Mouse (Mus musculus) left cerebral cortex, adult 18-20 months (tissue): ENCODE data around the gene Polr1c. TPM values are rescaled to one million over a fixed set of nuclear protein-coding genes. Genes with fewer than 3 reads are reported as not detected.

Source experiments
- DNase-seq, 2 experiments: peaks; one replicate each; pipeline ENCODE4 v3.0.0; 2021 to 2022; ENCODE audit warnings: low spot score in 2 of 2, mixed read lengths in 1 of 2
- long read RNA-seq, 2 experiments: library from polyadenylated mRNA; stranded (forward); transcript quantifications; one replicate each; pipeline ENCODE4 v2.0.0; 2021
- total RNA-seq, 2 experiments: library from RNA; stranded (reverse); gene quantifications; 2 replicates each; pipeline ENCODE4 v1.2.3; 2021

Polr1c gene
- total RNA-seq: 10 to 100 TPM; 37.3 to 42.1 TPM
- long read RNA-seq, experiment 1, transcript Polr1c-201 (9 exons, 1,314 nt): major isoform, 37 of 43 reads
- long read RNA-seq, experiment 1, partial matches to known transcripts: 3 of 43 reads
- long read RNA-seq, experiment 1, other reads (novel, unspliced or antisense): 3 of 43 reads
- long read RNA-seq, experiment 2, transcript Polr1c-201 (9 exons, 1,314 nt): major isoform, 25 of 29 reads
- long read RNA-seq, experiment 2, partial matches to known transcripts: 1 of 29 reads
- long read RNA-seq, experiment 2, other reads (novel, unspliced or antisense): 3 of 29 reads

DNA sequence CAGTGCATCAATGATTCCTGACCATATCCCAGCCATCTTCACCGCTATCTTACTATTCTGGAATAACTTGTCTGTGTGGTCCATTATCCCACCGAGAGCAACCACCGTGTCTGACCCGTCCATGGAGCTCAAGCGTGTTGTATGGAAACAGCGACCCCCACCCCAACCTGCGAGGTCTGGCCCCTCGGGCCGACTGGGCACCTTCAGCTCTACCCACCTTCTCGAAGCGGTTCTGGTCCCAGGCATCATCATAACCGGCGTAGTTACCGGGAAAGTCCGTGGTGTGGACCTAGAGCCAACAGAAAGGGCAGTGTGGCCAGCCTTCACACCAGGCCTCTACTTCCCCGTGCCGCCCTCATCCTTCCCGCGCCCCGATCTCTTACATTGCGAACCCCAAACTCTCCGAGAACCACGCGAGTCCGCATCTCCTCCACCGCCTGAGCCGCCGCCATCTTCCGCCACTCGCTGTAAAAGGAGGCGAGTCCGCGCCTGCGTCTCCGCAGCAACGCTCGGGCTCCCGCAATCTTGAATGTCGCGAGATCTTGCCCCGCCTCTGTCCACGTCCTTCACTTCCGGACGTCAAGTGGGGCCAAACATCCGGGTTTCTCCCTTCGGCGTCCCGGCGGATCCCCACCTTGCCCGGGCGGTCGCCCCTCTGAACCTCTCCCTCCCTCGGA, at the start of gene Polr1c, which contains the start of gene Yipf3:
TSS of gene Polr1c (minus strand) at position 543 of the 677 bp plus-strand sequence.
TSS of gene Yipf3 (plus strand) at position 569 of the 677 bp plus-strand sequence.
- peak; percentile 96 to 97 for DNase-seq

DNA sequence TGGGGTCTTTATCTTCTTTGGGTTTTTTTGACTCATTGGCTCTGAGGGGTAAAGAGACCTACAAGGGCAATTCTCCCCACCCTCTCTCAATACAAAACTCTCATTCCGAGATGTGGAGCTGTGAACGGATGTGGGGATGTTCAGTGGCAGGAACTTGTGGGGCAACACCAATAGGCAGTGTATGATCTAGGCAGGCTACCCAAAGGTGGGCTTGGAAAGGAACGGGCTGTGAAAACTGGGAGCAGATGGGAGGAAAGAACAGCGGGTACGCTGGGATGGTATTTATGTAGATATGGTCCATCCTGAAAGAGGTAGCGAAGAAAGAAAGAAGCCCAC, 49.1 kb upstream of the Polr1c start:
- no peak for DNase-seq

DNA sequence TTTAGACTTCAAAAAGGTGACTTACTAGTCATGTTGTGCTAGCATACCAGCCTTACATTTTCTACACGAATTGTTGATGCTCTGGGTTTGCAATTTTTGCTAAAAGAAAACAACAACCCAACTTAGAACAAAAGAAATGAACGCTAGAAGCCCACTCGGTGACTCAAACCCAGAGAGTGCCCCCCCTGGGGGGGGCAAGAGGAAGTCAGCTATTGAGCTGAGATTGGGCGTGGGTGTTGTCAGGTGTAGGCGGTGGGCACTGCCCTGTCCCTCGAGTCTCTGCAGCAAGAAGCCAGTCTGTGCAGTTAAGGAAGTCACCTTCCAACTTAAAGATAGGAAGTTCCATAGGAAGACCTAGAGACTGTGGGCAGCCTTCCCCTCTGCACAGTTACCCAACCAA, 48.7 kb upstream of the Polr1c start:
- no peak for DNase-seq

DNA sequence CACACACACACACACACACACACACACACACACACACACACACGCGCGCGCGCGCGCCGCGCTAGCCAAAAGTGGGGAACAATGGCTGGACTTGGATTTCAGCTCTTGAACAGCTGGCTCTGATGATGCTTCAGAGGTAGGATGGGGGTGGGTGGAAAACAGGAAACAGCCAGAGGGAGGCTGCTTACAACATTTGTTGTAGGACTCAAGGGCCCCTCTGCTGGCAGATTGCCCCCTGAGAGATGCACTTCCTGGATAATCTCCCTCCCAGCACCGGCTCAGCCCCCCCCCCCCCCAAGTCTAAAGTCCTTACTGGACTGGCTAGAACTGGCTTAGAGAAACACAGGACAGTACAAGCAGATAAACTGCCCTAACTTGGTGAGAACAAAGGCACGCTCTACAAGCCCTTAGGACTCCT, 39.8 kb upstream of the Polr1c start:
- DNase-seq: no peak

DNA sequence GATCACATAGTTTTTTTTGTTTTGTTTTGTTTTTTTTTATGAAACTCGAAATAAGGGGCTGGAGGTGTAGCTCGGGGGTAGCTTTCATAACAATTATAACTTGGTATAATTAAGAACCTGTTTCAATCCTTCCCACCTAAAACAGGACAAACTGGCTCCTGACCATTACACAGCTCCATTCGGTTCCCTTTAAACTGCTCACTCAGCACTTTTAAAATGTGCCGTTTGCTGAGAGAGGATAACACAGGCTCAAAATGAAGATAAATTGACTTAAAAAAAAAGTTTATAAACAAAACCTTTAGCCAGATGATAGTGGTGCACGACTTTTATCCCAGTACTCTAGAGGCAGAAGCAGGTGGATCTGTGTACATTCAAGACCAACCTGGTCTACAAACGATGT, 37.6 kb upstream of the Polr1c start:
- no peak for DNase-seq

DNA sequence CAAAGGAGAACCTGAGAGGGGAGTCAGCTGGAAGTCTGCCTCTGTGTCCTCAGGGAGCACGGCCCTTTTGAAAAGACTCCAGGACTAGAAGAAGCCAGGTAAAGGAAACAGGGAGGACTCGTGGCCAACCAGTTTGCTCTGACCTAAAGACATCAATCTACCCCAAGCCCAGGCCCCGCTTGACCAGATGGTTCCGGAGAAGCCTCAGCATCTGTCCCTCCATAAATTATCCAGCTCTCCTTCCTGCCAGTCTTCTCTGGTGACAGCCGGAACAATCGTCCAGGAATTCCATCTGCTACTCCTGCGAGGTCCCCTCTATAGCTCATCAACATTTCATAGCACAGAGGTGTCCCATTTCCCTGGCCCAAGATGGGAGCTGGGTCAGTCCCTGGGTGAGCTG, 36.8 kb upstream of the Polr1c start:
- DNase-seq: no peak

DNA sequence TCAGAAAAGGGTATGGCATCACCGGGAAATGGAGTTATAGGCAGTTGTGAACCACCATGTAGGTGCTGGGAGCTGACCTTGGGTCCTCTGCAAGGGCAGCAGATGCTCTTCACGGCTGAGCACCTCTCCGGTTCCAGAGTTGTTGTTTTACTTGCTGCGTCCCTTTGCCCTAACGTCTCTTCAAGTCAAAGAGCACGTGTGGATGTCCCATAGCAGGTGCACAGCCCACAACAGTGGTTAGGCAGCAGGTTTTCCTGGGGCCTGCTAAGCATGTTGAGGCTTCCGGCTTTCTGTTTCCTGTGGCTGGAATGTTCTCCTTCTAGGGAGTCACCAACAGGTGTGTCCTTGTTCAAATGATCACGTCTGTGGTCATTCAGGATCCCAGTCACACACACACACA, 36.1 kb upstream of the Polr1c start:
- no peak for DNase-seq

DNA sequence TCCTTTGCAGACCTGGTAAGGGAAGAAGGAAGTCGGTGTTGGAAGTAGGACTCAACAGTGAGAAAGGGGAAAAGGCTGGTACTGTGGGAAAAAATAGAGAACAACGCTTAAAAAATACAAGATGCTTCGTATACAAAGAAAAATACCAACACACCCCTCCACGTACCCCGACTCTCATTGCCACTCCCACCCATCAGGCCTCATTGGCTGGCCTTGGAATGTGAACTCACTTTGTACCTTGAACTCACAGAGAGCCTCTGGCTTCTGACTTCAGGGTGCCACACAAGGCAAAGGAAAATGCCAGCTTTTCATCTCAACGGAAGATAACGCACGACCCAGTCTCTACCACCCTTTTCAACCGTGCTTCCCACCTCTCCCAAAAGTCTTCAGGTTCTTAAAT, 35.3 kb upstream of the Polr1c start:
- no peak for DNase-seq

DNA sequence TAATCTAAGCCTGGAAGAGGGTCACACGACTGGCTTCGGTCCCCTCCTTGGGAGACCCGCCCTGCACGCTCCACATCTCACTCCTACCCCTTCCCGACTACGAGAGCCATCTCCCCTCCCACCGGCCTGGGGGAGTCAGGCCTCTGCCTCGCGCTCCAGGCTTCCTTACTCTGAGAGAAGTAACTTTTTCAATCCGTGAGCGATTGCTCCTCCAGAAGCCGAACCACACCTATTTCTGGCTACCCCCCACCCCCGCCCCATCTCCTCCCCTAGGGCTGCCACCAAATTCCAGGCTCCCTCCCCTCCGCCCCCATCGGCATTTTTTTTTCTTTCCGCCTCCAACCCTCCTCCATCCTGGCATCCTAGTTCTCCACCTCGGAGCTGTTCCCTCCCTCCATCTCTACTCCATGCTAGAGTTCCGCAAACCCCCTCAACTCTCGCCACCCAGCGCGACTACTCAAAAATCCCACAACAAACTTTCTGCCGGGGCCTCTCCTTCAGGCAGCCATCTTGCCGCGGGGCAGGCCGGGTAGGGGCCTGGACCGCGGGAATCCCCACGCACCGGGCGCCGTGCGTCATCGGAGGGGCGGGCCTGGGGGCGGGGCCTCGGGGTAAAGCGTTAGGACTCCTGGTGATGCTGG, 34.7 kb upstream of the Polr1c start, which contains the start of gene Tjap1:
TSS of gene Tjap1 (minus strand) at position 544 of the 641 bp plus-strand sequence.
- DNase-seq: peak; percentile 80 to 91

DNA sequence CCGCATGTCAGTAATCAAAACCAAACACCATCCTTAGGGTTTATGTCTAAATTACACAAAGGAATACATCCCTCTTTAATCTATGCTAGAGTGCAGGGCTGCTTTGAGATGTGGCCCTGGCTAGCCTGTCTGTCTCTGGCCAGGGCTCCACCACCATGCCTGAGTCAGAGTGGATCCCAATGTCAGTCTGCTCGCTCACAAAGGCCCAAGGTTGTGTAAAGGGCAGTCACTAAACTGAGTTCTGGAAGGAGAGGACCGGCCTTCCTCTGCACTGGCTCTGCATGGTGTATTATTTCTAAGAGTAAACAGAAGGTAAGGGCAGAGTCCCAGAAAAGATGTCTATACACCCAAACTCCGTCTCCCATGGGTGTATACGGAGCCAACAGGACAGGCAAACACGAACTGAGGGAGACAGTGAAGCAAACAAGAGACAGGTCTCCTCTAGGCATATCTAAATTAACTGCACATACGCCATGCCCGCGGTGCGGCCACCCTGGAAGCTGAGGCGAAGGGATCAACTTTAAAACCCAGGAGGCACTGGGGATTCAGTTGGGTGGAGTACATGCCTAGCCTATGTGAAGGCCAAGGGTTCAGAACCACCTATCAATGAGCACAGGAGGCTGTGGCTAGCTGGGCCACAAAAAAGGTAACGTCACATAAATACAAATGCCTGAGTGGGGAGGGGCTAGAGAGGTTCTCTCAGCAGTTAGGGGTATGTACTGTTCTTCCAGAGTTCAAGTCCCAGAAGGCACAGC, 30.3 kb upstream of the Polr1c start:
- DNase-seq: no peak

DNA sequence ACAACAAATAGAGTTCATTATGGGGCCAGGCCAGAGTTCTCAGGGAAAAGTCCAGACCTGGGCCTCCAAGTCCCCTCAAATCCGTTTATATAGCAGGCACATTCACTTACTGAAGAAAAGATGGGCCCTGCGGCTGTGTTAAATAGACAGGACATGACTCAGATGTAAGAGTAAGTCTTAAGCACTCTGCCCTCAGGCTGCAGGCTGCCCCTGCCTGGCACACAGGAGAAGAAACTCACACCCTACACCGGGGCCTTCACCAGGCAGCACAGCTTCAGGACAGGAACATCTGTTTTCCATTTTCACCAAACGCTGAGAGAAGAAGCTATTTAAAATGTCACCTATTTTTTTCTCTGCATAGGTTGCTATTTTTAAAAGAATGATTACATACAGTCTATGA, 29.7 kb upstream of the Polr1c start:
- DNase-seq: no peak

DNA sequence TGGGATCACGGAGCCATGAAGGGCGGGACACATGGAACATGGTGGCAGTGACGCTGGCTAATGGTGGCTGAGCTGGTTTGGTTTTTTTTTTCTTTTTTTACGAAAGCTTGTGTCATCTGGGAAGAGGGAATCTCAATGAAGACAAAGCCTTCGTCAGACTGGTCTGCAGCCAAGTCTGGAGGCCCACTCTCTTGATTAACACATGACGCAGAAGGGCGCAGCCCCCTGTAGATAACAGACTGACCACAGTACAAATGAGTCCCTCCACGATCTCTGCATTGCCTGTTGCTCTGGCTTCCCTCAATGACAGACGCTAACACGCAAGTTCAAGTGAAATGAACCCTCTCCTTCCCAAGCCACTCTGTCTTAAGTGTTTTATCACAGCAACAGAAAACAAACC, 27.7 kb upstream of the Polr1c start:
- DNase-seq: no peak

DNA sequence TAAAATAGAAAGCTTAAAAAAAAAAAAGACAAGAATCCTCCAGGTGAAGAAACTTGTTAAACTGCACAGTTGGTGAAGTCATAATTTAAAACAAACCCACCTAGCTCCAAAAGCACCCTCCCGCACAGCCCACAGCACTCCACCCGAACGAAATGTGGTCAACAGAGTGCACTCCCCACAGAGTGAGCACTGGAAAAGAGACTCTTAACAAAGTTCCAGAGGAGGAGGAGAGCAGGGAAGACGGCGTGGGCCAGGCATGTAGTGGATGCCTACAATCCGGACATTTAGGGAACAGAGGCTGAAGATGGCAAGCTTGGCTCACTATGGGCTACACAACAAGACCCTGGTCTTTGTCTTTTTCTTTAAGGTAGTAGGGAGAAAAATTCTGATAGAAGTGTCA, 27.2 kb upstream of the Polr1c start:
- DNase-seq: no peak

DNA sequence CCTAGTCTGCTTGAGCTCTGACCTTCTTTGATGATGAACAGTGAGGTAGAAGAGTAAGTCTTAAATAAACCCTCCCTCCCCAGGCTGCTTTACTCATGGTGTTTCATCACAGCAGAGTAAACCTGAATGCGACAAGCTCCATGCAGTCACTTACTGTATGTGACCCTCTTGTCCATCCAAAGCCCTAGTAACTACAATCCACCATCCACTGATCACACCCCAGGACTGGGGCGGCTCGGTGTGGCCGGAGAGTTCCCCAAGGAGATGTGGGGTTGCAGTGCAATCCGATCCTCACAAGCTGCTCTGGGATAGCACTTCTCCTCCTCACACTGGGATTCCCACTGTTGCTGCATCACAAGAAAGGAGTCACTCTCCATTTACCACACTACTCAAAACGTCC, 26.6 kb upstream of the Polr1c start:
- no peak for DNase-seq

DNA sequence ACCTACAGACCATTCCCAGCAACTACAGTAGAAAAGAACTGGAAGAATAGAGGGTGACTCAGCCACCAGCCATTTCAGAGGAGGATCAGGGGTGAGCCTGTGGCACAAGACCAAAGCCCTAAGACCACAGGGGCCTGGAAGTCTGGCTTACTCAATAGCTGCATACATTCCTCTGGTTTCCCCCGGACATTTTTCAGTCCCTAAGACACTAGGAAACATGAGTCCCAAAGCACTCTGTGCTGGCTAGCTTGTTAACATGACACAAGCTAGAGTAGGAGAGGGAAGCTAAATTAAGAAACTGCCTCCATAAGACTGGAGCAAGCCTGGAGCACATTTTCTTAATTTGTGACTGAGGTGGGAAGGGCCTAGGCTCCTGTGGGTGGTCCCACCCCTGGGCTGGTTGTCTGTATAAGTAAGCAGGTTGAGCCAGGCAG, 26.0 kb upstream of the Polr1c start:
- DNase-seq: peak in 1 of 2 experiments; percentile 57

DNA sequence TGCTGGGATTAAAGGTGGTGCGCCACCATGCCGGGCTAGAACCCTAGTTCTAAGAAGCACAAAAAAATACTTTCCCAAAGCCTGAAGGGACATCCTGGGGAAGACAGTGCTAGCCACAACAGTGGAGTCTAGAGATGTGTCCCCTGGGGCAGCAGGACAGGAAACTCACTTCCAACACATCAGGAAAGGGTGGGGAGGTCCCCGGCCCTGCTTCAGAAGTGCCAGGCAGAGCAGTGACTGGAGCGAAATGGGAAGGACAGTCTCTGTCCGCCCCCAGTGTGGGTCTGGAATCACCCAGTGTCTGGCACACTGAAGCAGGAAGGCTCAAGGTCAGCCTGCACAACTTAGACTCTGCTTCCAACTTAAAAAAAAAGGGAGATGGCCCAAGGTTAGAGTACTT, 24.8 kb upstream of the Polr1c start:
- DNase-seq: no peak

DNA sequence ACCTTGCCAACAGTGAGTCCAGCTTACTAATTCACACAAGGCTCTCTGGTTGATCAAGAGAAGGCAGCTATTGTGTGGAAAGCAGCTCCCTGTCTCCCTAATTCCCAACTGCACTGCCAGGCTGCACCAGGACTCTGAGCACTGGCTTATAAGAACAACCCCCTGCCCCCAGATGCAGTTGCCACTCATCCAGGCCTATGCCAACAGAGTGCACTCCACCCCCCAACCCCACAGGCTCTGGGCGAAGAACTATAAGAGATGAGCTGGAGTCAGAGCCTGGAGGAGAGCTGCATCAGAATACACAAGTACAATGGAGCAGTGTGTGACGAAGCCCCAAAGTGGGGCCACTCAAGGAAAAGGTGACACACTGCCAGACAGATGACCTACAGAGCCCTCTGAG, 24.2 kb upstream of the Polr1c start:
- DNase-seq: no peak

DNA sequence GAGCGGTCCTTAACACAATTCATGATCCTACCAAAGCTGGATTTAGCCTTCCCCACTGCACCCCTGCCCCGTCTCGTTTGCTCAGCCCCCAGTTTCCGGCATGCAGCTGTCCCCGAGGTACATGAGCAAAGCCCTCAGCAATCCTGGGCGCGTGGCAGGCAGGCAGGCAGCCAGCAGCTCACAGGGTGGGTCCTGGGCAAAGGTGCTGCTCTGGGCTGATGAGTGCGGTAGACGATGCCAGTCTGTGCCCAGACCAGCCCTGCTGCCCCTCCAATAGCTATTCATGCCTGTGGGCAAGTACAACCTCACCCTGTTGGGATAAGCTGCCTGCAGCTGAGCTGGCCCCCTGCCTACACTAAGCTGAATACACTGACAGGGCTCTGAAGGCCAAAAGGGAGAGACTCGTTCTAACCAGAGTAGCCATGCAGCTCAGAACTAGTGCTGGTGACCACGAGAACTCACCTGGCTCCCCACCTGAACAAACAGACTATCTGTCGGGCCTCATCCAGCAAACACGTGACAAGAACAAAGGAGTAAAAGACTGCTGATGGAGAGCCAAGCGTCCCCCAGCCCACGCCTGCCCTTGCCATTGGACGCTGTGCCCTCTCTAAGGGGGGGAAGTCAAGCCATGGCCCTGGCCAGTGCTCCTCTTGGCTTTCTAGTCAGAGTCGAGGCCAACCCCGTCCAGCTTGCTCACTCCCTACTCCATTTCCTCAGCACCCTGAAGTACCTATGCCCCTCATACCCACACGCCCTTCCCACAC, 22.1 kb upstream of the Polr1c start:
- DNase-seq: no peak

DNA sequence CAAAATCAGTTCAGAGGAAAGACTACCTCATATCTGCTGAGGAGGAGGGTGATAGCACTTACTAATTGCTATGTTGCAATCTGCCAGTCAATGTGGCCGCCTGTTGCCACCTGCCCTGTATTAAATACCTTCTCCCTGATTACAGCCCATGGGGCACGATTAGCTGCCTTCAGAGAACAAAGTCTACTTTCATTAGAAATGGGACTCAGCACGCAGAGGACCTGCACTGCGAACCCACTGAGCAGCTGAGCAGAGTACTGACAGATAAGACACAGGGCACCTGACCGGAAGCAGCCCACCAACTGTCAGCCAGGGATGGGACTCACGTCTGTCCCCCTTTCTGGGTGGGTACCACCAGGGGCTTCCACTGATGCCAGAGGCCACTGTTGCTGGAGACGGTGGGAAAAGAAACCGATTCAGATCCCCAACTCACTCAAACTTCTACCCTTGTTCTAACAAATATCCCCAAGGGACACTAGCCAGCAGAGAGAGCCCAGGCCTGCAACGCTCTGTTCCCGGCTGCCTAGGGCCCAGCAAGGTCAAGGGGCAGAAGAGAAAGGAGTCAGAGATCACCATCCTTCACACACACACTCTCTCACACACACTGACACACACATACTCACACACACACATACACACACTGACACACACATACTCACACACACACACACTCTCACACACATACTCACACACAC, 20.3 kb upstream of the Polr1c start:
- no peak for DNase-seq

DNA sequence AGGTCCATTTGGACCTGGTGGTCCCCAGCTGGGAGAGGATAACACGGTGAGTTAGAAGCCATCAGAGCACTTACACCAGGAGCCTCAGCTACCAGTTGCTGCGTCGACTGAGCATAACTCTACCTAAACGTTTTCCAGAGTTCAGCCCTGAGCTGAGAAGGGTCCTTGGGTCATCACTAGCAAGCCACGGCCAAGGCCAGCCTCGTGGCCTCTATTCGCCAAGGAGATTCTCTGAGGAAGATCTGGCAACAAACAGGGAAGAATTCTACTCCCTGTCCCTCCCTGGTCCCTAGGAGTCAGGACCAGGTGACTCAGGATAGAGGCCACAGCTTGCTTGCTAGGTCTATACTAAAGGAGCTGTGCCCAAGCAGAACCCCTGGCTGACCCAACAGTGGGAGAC, 19.7 kb upstream of the Polr1c start:
- DNase-seq: no peak
